Mouse (Mus musculus) midbrain, embryonic 16.5 days (tissue): ENCODE measurements around the gene Plaur. TPM values are rescaled to one million over a fixed set of nuclear protein-coding genes. Genes with fewer than 3 reads are reported as not detected.

ENCODE experiments used
- ATAC-seq: fragments of 200-750 bp; cut with Nextera tagmentation; 2 replicates; pipeline ENCODE4 v1.8.0; 2017; ENCODE audit warnings: moderate TSS enrichment
- H3K27ac ChIP-seq: fragments of 300-500 bp; sonication (generic); 2 replicates; pipeline ENCODE4 v1.5.1; 2014; ENCODE audit warnings: mild to moderate bottlenecking, low read length, mixed read lengths
- H3K27me3 ChIP-seq: fragments of 300-500 bp; sonication (generic); 2 replicates; pipeline ENCODE4 v1.6.1; 2014; ENCODE audit warnings: low read depth, low read length, mixed read lengths; ENCODE audit not compliant: control insufficient read depth, insufficient read depth
- H3K36me3 ChIP-seq: fragments of 300-500 bp; sonication (generic); 2 replicates; pipeline ENCODE4 v1.6.1; 2014; ENCODE audit warnings: mild to moderate bottlenecking, low read length, moderate library complexity, mixed read lengths; ENCODE audit not compliant: control insufficient read depth, insufficient read depth
- H3K4me1 ChIP-seq: fragments of 300-500 bp; sonication (generic); 2 replicates; pipeline ENCODE4 v1.6.1; 2014; ENCODE audit warnings: mild to moderate bottlenecking, low read length, mixed read lengths; ENCODE audit not compliant: control insufficient read depth, insufficient read depth
- H3K4me2 ChIP-seq: fragments of 300-500 bp; sonication (generic); 2 replicates; pipeline ENCODE4 v1.6.1; 2014; ENCODE audit warnings: mild to moderate bottlenecking, low read length, mixed read lengths
- H3K4me3 ChIP-seq: fragments of 300-500 bp; sonication (generic); 2 replicates; pipeline ENCODE4 v1.5.1; 2014; ENCODE audit warnings: low read depth, mild to moderate bottlenecking, low read length, moderate library complexity, mixed read lengths
- H3K9ac ChIP-seq: fragments of 300-500 bp; sonication (generic); 2 replicates; pipeline ENCODE4 v1.6.1; 2014; ENCODE audit warnings: low read depth, low read length, mixed read lengths
- H3K9me3 ChIP-seq: fragments of 300-500 bp; sonication (generic); replicated peaks from 2 replicates; pipeline ENCODE4 v1.6.1; 2014; ENCODE audit warnings: mild to moderate bottlenecking, low read length, mixed read lengths; ENCODE audit not compliant: control insufficient read depth, poor library complexity, severe bottlenecking
- WGBS: fragments of 180-500 bp; shearing (Covaris S2); extraction: QIAGEN DNeasy Blood & Tissue Kit; methylation state at CpG from one replicate; pipeline ENCODE4 v1.1.7; 2014; 5-methylcytosine and 5-hydroxymethylcytosine counted together
- polyA plus RNA-seq: library from polyadenylated mRNA; unstranded; fragments of >200 nt; fragmentation: Nextera tagmentation; extraction: Ambion mirVana; gene quantifications from 2 replicates; pipeline ENCODE4 v1.2.1, GENCODE M21; 2015

The Plaur gene
- polyA plus RNA-seq, 1 experiment from 2014 or later, result 1.6 TPM

- WGBS, result 83% methylated on average over 5 of the region's 5 CpGs
- H3K4me2 ChIP-seq, result no peak overlapping the region
- ATAC-seq, result no peak
These were observed 6.6 kb upstream of the Plaur start for GRCm38 (mm10) chr7:24455726-24456125.

GRCm38 (mm10) chr7:24457726-24458370, 4.4 kb upstream of the Plaur start:
- 81% methylated on average over 10 of the region's 10 CpGs for WGBS

More at GRCm38 (mm10) chr7:24455726-24456125, 6.6 kb upstream of the Plaur start:
- Histone ChIP-seq H3K9me3 (no peaks in the 10 kb centered on the region), H3K27ac (no peak overlapping the region), H3K27me3 (no peaks in the 10 kb centered on the region), H3K9ac (no peak overlapping the region), H3K4me1 (no peaks in the 10 kb centered on the region), H3K36me3 (no peaks in the 10 kb centered on the region), H3K4me3 (no peak overlapping the region)

GRCm38 (mm10) chr7:24459440-24459839, 2.8 kb upstream of the Plaur start:
- Histone ChIP-seq H3K9me3 (no peaks in the 10 kb centered on the region), H3K36me3 (no peaks in the 10 kb centered on the region), H3K4me3 (no peak overlapping the region), H3K27me3 (no peaks in the 10 kb centered on the region), H3K9ac (no peak overlapping the region), H3K4me2 (no peak overlapping the region), H3K4me1 (no peaks in the 10 kb centered on the region), H3K27ac (no peak overlapping the region)
- WGBS, result 91% methylated on average over 5 of the region's 5 CpGs
- ATAC-seq, result no peak

More at GRCm38 (mm10) chr7:24457726-24458370, 4.4 kb upstream of the Plaur start:
- Histone ChIP-seq H3K4me2 (no peak overlapping the region), H3K9ac (no peak overlapping the region), H3K36me3 (no peaks in the 10 kb centered on the region), H3K9me3 (no peaks in the 10 kb centered on the region), H3K27ac (no peak overlapping the region), H3K4me3 (no peak overlapping the region), H3K27me3 (no peaks in the 10 kb centered on the region), H3K4me1 (no peaks in the 10 kb centered on the region)
- ATAC-seq, result no peak

GRCm38 (mm10) chr7:24459843-24460242, 2.4 kb upstream of the Plaur start:
- no peaks in the 10 kb centered on the region for H3K4me1 ChIP-seq
- H3K27me3 ChIP-seq, result no peaks in the 10 kb centered on the region
- H3K4me2 ChIP-seq, result no peak overlapping the region
- H3K9ac ChIP-seq, result no peak overlapping the region
- H3K4me3 ChIP-seq, result no peak overlapping the region
- no peak overlapping the region for H3K27ac ChIP-seq
- H3K9me3 ChIP-seq, result no peaks in the 10 kb centered on the region
- H3K36me3 ChIP-seq, result no peaks in the 10 kb centered on the region
- no peak for ATAC-seq
- WGBS, result 63% methylated on average over 3 of the region's 3 CpGs

- no peak for ATAC-seq
- Histone ChIP-seq H3K27ac (no peak overlapping the region), H3K27me3 (no peaks in the 10 kb centered on the region), H3K9ac (no peak overlapping the region), H3K9me3 (no peaks in the 10 kb centered on the region), H3K4me3 (no peak overlapping the region), H3K4me1 (no peaks in the 10 kb centered on the region), H3K36me3 (no peaks in the 10 kb centered on the region), H3K4me2 (no peak overlapping the region)
- WGBS, result 77% methylated on average over 14 of the region's 14 CpGs
These were observed 770 bp upstream of the Plaur start for GRCm38 (mm10) chr7:24461376-24462051.

GRCm38 (mm10) chr7:24466835-24467234, 4.6 kb downstream of the Plaur start:
- H3K4me2 ChIP-seq, result no peak overlapping the region
- ATAC-seq, result no peak
- no peaks in the 10 kb centered on the region for H3K4me1 ChIP-seq
- 95% methylated on average over 6 of the region's 6 CpGs for WGBS
- H3K27ac ChIP-seq, result no peak overlapping the region
- no peaks in the 10 kb centered on the region for H3K27me3 ChIP-seq
- no peak overlapping the region for H3K4me3 ChIP-seq
- H3K9me3 ChIP-seq, result no peaks in the 10 kb centered on the region
- H3K9ac ChIP-seq, result no peak overlapping the region
- no peaks in the 10 kb centered on the region for H3K36me3 ChIP-seq

GRCm38 (mm10) chr7:24467886-24468285, 5.6 kb downstream of the Plaur start:
- Histone ChIP-seq H3K9ac (no peak overlapping the region), H3K27me3 (no peaks in the 10 kb centered on the region), H3K4me2 (no peak overlapping the region), H3K36me3 (no peaks in the 10 kb centered on the region), H3K4me3 (no peak overlapping the region), H3K9me3 (no peaks in the 10 kb centered on the region), H3K4me1 (no peaks in the 10 kb centered on the region), H3K27ac (no peak overlapping the region)
- no peak for ATAC-seq
- WGBS, result 81% methylated on average over 5 of the region's 5 CpGs

GRCm38 (mm10) chr7:24469126-24469525, 6.8 kb downstream of the Plaur start:
- no peaks in the 10 kb centered on the region for H3K27me3 ChIP-seq
- no peak overlapping the region for H3K4me2 ChIP-seq
- H3K4me1 ChIP-seq, result no peaks in the 10 kb centered on the region
- H3K9ac ChIP-seq, result no peak overlapping the region
- H3K9me3 ChIP-seq, result no peaks in the 10 kb centered on the region
- no peak for ATAC-seq
- H3K27ac ChIP-seq, result no peak overlapping the region
- no peak overlapping the region for H3K4me3 ChIP-seq
- 88% methylated on average over 3 of the region's 3 CpGs for WGBS
- no peaks in the 10 kb centered on the region for H3K36me3 ChIP-seq

GRCm38 (mm10) chr7:24470356-24470755, 8.1 kb downstream of the Plaur start:
- Histone ChIP-seq H3K27ac (no peak overlapping the region), H3K36me3 (no peaks in the 10 kb centered on the region), H3K4me1 (peaks cover 5% of the 10 kb centered on the region), H3K27me3 (no peaks in the 10 kb centered on the region), H3K9me3 (no peaks in the 10 kb centered on the region), H3K4me2 (no peak overlapping the region), H3K4me3 (no peak overlapping the region), H3K9ac (no peak overlapping the region)
- 95% methylated on average over 7 of the region's 7 CpGs for WGBS
- no peak for ATAC-seq
